Mouse (Mus musculus) left cerebral cortex, postnatal 14 days (tissue): ENCODE results near the gene Morc4. TPM values are rescaled to one million over a fixed set of nuclear protein-coding genes. Genes with fewer than 3 reads are reported as not detected.

ENCODE experiments used
- DNase-seq, 2 experiments: peaks; one replicate each; pipeline ENCODE4 v3.0.0; 2021 to 2022; ENCODE audit warnings: low spot score in 2 of 2, mixed read lengths in 1 of 2
- intact Hi-C: fragments of 180-260 bp; cut with DNase I; formaldehyde crosslinking; loops from one replicate; pipeline ENCODE4 v1.15.1; 2025
- total RNA-seq, 2 experiments: library from RNA; stranded (reverse); gene quantifications; 2 replicates each; pipeline ENCODE4 v1.2.3; 2021

The Morc4 gene
- total RNA-seq, 2 experiments from 2014 or later = 3.6 to 3.8 TPM

DNA sequence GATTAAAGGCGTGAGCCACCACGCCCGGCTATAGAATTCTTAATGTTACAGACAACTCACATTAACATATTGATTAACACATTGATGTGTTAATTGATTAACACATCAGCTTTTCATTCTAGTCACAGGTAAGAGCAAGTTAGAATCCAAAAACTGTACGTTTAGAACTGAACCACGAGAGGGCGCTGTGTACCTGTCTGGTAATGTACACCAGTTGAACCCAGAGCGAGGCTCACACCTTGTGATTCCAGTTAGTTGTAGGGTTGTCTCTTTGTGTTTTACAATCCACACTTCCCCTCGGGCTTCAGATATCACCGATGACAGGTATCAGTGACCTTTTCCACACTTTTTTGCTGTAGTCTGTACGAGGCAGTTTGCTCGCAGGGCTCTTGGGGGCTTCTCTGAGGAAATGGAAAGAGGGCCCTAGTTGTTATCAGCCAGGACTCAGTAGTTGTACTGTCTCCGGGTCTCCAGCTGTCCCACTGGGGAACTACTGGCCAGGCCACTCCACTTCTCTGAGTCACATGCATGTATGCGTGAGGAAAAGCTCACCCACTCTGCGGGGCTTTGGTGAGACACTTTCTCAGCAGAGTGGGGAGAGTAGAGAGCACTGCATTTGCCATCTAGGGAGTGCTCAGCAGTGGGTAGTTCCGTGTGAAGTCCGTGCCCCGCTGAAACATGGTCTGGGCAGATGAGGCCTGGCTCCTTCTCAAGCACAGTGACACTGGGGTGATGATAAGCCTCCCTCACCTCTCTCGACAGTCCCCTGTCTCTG, 97.0 kb downstream of the Morc4 start:
- peak; percentile 9 to 35 for DNase-seq
- intact Hi-C loops = loop anchor here (10.0 kb wide), 1 partner anchor 60 kb away; no protein-coding TSS in a partner anchor

Other genes starting within 250 kb of the Morc4 start
- 1 to 10 TPM; 2.6 to 3.1 TPM for gene Tbc1d8b, start 186.7 kb downstream of the Morc4 start, total RNA-seq
- gene Gm15013, start 157.2 kb downstream of the Morc4 start, total RNA-seq = not detected
- not detected for gene Ripply1, start 89.3 kb downstream of the Morc4 start, total RNA-seq
- under 1 TPM; 0.87 to 0.97 TPM for gene Cldn2, start 70.8 kb downstream of the Morc4 start, total RNA-seq
- 10 to 100 TPM in 1 of 2 experiments, 1 to 10 TPM in 1; 9.7 to 11.7 TPM for gene Rbm41, start 126.9 kb upstream of the Morc4 start, total RNA-seq
- under 1 TPM; 0.36 to 0.42 TPM for gene Nup62cl, start 191.0 kb upstream of the Morc4 start, total RNA-seq
- not detected for gene Pih1h3b, start 191.2 kb upstream of the Morc4 start, total RNA-seq